Mouse (Mus musculus) NIH3T3 (cell line): Measurements from ENCODE around the gene Matn1.

Experiments used
- DNase-seq: peaks from one replicate; pipeline ENCODE4 v3.0.0-alpha.2; 2012; ENCODE audit warnings: low read depth

Matn1 gene

DNA sequence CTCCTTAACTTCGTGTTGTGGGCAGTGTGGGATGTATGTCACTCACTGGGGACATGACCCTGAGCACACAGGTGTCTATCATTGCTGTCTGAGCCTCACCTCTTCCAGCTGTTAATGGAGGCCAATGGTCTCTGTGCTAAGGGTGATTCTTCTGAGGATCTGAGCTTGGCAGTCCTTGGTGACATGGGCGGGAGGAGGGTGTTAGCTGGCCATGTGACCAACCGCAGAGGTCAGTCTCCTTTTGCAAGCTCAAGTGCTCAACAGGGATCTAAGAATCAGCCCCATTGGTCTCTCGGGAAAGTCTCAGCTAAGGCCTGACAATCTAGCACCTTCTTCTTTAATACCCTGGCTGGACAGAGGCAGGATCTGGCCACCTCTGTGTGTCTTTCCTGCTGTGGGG lies 26.6 kb upstream of the Matn1 start:
- no peak for DNase-seq

- DNase-seq = no peak
These were observed 25.1 kb upstream of the Matn1 start for GRCm38 (mm10) chr4:130918805-130919749.

GRCm38 (mm10) chr4:130919750-130920356 lies 24.3 kb upstream of the Matn1 start:
- no peak for DNase-seq

GRCm38 (mm10) chr4:130920951-130921693 lies 23.1 kb upstream of the Matn1 start:
- no peak for DNase-seq

GRCm38 (mm10) chr4:130921986-130922385 lies 22.2 kb upstream of the Matn1 start:
- DNase-seq = no peak

- DNase-seq = no peak
These were observed 17.9 kb upstream of the Matn1 start for GRCm38 (mm10) chr4:130926274-130926673.

DNA sequence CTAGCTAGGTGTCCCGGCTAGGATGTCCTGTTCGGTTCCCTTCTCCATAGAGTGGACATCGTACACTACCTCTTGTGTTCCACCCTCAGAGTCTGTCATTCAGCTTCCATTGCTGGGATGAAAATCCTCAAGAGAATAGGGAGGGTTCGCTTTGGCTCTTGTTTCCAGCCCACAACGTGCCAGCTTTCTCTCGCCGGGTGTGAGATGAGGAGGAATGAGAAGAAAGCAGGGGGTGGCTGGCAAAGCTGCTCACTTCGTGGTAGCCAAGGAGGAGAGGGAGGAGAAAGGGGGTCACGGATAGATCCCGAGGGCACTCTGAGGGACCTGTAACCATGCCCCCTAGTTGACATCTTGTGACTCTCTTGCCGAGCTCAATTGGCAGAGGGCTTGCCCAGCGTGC lies 16.4 kb upstream of the Matn1 start:
- no peak for DNase-seq

DNA sequence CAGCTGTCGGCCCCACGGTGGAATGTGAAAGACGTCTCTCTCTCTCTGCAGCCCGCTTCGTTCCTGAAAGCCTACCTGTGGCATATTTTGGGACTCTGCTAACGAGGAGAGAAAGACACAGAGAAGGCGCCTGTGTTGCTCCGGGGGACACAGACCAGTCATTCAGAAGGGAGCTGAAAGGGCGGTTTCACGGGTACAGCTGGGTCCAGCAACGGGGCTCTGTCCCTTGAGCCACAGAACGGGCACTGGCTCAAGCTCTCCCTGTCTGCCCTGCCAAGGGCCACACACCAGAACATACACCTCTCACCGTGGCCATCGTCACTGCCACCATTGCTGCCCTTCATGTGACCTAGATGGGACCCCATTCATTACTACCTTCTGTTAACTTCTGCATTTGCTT lies 1.5 kb upstream of the Matn1 start:
- no peak for DNase-seq

GRCm38 (mm10) chr4:130944779-130945178 lies 594 bp downstream of the Matn1 start:
- DNase-seq = no peak

GRCm38 (mm10) chr4:130947094-130947647 lies 3.0 kb downstream of the Matn1 start:
- DNase-seq = peak; percentile 57

DNA sequence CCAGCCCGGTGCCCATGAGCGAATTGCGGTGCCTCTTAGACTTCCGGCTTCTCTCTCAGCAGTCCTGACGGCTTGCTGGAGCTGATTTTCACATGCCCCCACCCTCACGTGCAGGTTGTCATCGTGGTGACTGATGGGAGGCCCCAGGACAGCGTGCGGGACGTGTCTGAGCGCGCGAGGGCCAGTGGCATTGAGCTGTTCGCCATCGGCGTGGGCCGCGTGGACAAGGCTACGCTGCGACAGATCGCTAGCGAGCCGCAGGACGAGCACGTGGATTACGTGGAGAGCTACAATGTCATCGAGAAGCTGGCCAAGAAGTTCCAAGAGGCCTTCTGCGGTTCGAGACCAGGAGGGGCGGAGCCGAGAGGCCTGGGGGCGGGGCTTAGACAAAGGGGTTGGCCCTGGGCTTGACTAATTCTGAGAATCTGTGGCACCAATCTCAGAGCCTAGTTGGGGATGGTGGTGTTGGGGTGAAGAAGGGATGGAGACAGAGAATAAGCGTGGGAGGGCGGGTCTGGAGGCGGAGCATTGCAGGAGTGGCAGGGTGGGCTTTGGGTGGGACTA lies 5.7 kb downstream of the Matn1 start:
- no peak for DNase-seq

GRCm38 (mm10) chr4:130952531-130952930 lies 8.3 kb downstream of the Matn1 start:
- no peak for DNase-seq

- DNase-seq = no peak
These were observed 13.0 kb downstream of the Matn1 start for GRCm38 (mm10) chr4:130957156-130957555.

DNA sequence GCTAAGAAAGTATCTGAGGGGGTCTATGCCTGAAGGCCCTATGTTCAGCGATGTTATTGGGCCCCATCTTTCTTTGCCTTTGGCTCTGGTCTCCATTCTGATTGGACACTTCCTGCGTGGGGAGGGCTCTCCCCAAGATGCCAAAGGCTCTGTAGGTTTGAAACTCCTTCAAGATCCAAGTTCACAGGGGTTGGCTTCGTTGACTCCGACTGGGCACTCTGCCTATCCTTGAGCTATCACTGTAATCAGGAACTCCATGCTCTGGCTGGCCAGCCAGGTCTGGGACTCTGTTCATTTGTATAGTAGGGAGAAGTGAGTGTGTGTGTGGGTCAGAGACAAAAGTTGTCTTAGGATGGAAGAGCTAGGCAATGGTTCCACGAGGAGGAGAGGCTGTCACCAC lies 14.6 kb downstream of the Matn1 start:
- DNase-seq = no peak

- no peak for DNase-seq
These were observed 15.5 kb downstream of the Matn1 start for GRCm38 (mm10) chr4:130959678-130960077.

- peak; percentile 85 for DNase-seq
These were observed 16.0 kb downstream of the Matn1 start for GRCm38 (mm10) chr4:130960118-130960734.

DNA sequence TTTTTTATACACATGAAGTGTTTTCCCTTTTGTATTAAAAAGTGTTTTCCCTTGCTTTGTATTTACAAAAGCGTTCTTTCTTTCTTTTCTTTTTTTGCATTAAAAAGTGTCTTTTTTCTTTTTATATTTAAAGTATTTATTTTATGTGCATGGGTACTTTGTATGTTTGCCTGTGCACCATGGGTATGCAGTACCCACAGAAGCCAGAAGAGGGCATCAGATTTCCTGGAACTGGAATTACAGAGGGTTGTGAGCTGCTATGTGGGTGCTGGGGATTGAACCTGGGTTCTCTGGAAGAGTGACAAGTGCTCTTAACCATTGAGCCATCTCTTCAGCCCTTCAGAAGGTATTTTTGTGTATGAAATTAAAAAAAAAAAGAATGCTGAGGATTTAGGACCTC lies 27.1 kb downstream of the Matn1 start:
- DNase-seq = no peak

GRCm38 (mm10) chr4:130972421-130972829 lies 28.2 kb downstream of the Matn1 start:
- DNase-seq = no peak

DNA sequence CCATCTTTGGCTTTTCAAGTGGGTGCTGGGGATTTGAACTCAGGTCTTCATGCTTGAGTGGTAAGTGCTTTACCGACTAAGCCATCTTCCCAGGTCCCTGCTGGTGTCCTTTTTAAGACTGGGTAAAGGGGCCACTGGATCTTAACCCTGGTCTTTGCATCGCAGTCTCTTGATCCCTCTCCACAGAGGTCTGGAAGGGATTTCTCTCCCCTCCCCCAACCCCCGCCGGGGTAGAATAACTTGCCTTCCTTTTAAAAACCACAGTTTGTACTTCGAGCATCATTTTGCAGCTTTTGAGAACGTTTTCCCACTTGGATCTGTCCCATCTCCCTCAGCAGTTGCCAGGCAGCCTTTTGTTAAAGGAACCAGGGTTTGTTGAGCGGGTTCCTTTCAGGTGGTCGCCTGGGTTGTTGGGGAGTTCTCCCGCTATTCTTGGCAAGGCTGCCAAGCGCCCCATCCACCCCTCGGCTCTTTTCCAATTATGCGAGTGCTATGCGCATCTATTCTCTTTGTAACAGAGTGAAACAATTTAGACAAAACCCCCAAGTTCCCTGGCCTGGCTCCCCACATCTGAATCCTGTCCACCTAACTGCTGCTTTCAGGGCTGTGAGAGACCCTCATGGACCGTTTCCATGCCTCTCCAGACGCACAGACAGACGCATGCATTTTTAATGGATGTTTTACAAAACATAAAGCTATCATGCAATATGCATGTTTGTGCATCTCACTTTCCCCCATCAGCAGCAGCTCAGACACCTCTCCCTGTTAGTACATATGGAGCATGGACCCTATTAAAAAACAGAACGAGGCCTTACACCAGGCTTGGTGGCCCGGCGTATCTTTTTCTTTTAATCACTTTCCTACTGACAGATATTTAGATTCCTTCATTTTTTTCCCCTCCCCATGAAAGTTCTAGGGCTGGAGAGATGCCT lies 29.4 kb downstream of the Matn1 start:
- no peak for DNase-seq

DNA sequence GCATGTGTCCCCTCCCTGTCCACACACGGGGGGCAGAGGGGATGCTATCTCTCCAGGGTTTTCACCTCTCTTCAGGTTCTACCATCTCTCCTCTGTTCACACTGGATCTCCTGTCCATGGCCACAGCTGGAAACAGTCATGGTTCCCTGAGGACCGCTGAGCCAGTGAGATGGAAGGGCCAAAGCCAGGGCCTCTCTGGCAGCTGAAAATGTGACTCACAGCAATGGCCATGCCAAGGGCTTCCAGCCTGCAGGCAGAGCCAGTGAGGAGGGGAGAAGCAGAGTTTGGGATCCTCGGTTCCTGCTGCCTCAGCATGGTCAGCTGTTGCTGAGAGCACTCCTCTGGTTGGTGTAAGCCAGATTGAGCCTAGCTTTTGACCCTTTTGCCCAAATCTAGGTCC lies 34.8 kb downstream of the Matn1 start:
- DNase-seq = peak; percentile 28
